Mouse (Mus musculus): ENCODE data around the gene Dhdds.

DNA sequence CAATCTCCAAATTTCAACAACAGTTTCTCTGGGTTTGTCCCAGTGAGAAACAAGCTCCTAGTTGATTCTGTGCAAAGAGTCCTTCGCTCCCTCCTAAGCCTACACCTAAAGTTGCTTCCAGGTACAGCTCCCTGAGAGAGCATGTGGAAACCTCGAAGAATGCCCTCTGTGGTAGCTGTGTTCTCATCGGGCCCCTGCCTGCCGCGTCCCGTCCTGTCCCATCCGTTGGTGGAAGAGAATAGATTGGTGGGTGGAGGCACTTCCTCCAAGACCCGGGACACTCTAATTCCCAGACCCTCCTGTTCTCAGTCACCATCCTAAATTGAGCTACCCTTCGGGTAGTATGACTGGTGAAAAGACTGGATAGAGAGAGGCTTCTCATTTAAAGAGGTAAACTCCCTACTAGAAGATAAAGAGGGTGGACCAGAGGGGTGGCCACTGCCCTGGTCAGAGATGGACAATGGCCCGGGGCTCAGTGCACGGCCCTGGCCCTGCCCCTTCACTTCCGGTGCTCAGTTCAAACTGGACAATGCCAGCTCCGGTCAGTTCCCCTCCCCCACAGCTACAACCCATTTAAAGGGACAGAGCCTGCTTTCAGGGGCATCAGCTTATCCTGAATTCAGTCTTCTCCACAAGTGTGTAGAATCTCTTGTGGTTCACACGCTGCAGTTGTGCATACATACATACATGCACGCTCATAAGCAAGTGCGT is 19.1 kb upstream of the Dhdds start:
- no peak for TF ChIP-seq CTCF (conservative IDR thresholded peaks at IDR 0.05; ENCODE audit: low read length)
- no peak for TF ChIP-seq POU5F1 (IDR thresholded peaks at IDR 0.05; ENCODE audit: borderline replicate concordance, low read length)

Data from E14TG2a.4 (cell line).